Mouse (Mus musculus) spleen, adult 2 months (tissue): ENCODE data around the gene Casc4.

Experiments
- CTCF ChIP-seq: fragments of 200-500 bp; IDR thresholded peaks from 2 replicates; pipeline ENCODE4 v1.5.1; 2011; ENCODE audit warnings: mild to moderate bottlenecking, inconsistent platforms; ENCODE audit not compliant: insufficient read depth, insufficient read length, insufficient replicate concordance; ENCODE audit errors: extremely low read depth
- POLR2A ChIP-seq: fragments of 200-500 bp; IDR thresholded peaks from 2 replicates; pipeline ENCODE4 v1.6.1; 2011; ENCODE audit warnings: low read depth, low read length, inconsistent platforms

DNA sequence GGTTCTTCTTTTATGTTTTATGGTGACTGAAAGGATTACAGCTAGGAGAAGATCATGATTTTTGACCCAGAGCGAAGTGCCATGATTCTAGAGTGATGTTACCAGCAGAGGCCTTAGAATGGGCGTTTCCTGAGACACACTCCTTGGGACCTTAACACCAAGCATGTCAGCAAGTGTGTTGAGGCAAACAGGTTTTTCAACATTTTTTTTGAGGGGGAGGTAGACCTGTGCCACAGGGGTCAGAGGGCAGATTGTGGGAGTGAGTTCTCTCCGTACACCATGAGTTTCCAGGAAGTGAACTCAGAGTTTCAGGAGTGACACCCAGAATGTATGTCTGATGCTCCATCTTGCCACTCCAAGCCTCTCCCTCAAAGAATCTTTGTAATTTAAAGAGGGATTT is 12.8 kb upstream of the Casc4 start:
- TF ChIP-seq POLR2A (no peak), CTCF (no peak)
